Mouse (Mus musculus) intestine, embryonic 14.5 days (tissue): Measurements from ENCODE around the gene Gm28048. TPM values are rescaled to one million over a fixed set of nuclear protein-coding genes. Genes with fewer than 3 reads are reported as not detected.

Experiments
- ATAC-seq: fragments of 200-750 bp; cut with Nextera tagmentation; replicated peaks from 2 replicates; pipeline ENCODE4 v1.8.0; 2017; ENCODE audit warnings: low read depth, moderate number of reproducible peaks, moderate TSS enrichment, moderate library complexity; ENCODE audit not compliant: low FRiP score, low TSS enrichment
- DNase-seq: peaks from one replicate; pipeline ENCODE4 v3.0.0-alpha.2; 2018; ENCODE audit warnings: low spot score
- H3K27ac ChIP-seq: fragments of 300-500 bp; sonication (generic); 2 replicates; pipeline ENCODE4 v1.5.1; 2014; ENCODE audit warnings: low read depth, mild to moderate bottlenecking, control low read depth
- H3K27me3 ChIP-seq: fragments of 300-500 bp; sonication (generic); replicated peaks from 2 replicates; pipeline ENCODE4 v1.6.1; 2014; ENCODE audit warnings: low read length, control low read depth; ENCODE audit not compliant: control insufficient read depth, insufficient read depth
- H3K36me3 ChIP-seq: fragments of 300-500 bp; sonication (generic); 2 replicates; pipeline ENCODE4 v1.6.1; 2014; ENCODE audit warnings: low read length, control low read depth; ENCODE audit not compliant: control insufficient read depth, insufficient read depth
- H3K4me1 ChIP-seq: fragments of 300-500 bp; sonication (generic); replicated peaks from 2 replicates; pipeline ENCODE4 v1.6.1; 2014; ENCODE audit warnings: low read length, control low read depth, mixed read lengths; ENCODE audit not compliant: control insufficient read depth, insufficient read depth
- H3K4me2 ChIP-seq: fragments of 300-500 bp; sonication (generic); 2 replicates; pipeline ENCODE4 v1.6.1; 2014; ENCODE audit warnings: low read length
- H3K4me3 ChIP-seq: fragments of 300-500 bp; sonication (generic); 2 replicates; pipeline ENCODE4 v1.5.1; 2014; ENCODE audit warnings: low read depth, low read length, control low read depth, mixed read lengths
- H3K9ac ChIP-seq: fragments of 300-500 bp; sonication (generic); 2 replicates; pipeline ENCODE4 v1.6.1; 2014; ENCODE audit warnings: mild to moderate bottlenecking, low read length
- H3K9me3 ChIP-seq: fragments of 300-500 bp; sonication (generic); 2 replicates; pipeline ENCODE4 v1.6.1; 2016; ENCODE audit warnings: low read length, control low read depth; ENCODE audit not compliant: control insufficient read depth
- WGBS: fragments of 180-500 bp; shearing (Covaris S2); extraction: QIAGEN DNeasy Blood & Tissue Kit; methylation state at CpG from one replicate; pipeline ENCODE4 v1.1.7; 2014; 5-methylcytosine and 5-hydroxymethylcytosine counted together
- polyA plus RNA-seq: library from polyadenylated mRNA; unstranded; fragments of >200 nt; fragmentation: Nextera tagmentation; extraction: Ambion mirVana; gene quantifications from 2 replicates; pipeline ENCODE4 v1.2.1, GENCODE M21; 2014

Gm28048 gene
- polyA plus RNA-seq, 1 experiment from 2014 or later: 16.0 TPM

DNA sequence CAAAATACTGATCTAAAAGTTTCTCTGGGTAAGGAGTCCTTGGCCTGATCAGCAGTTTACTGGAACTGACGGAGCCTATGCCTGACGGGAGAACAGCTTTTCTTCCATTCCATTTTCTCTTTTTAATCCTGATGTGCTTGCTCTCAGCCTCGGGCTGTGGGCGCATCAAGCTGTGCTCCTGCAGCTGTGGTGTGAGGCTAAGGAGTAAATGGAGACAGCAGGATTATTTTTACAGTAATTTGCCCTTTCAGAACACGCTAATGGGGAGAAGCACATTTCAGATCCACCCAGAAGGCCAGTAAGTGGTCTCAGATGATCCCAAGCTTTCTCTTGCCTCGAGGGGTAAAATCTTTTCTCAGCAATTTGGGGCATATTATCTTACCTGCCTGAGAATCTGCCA lies 107.1 kb downstream of the Gm28048 start:
- Histone ChIP-seq H3K27ac (no peak overlapping the region), H3K4me3 (no peak overlapping the region), H3K27me3 (no peaks in the 10 kb centered on the region), H3K4me2 (no peak overlapping the region), H3K9me3 (no peaks in the 10 kb centered on the region), H3K9ac (no peak overlapping the region), H3K4me1 (peaks cover 10% of the 10 kb centered on the region; the same call in 1 of the 2 replicates), H3K36me3 (no peaks in the 10 kb centered on the region)
- ATAC-seq: no peak
- no peak for DNase-seq
- 82% methylated on average over 6 of the region's 6 CpGs for WGBS

DNA sequence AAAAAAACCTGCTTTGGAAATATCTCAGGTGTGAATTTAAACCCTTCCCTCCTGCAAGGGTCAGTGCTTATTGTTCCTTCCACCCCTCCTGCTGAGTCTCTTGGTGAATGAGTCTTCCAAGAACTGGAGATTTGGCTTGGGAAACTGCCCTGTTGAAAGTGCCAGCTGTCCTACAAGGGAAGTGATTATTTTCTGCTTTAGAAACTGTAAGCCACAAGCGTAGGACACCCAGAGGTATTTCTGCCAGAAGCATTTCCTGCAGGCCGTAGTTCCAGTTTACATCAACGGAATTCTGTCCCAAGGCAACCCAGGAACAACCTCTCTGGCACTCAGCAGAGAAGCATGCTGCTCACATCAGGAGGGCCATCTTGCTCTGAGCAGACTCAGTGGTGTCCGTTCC lies 108.5 kb downstream of the Gm28048 start:
- Histone ChIP-seq H3K9me3 (no peaks in the 10 kb centered on the region), H3K4me1 (peaks cover 10% of the 10 kb centered on the region; the same call in 1 of the 2 replicates), H3K36me3 (no peaks in the 10 kb centered on the region), H3K27me3 (no peaks in the 10 kb centered on the region), H3K9ac (no peak overlapping the region), H3K4me2 (no peak overlapping the region), H3K4me3 (no peak overlapping the region), H3K27ac (no peak overlapping the region)
- DNase-seq (no peak), ATAC-seq (no peak)
- WGBS: 49% methylated on average over 4 of the region's 4 CpGs

DNA sequence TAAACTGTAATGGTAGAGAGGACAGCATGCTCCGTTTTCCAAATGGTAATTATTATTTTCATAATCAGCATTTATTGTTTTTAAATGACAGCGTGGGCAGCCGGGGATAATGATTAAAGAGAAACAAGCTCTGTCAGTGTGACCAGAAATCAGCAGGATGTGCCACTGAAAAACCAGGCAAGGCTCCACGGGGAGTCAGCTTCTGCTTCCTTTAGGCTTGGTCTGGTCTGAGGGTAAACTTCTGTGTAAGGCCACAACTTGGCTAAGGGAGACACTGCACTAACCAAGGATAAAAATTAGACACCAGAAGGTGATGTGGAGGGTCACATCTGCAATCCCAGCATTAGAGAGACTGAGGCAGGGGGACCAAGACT lies 109.6 kb downstream of the Gm28048 start:
- no peaks in the 10 kb centered on the region for H3K27me3 ChIP-seq
- H3K4me2 ChIP-seq: peak overlapping the region; percentile 31; the same call in 1 of the 2 replicates
- peak overlapping the region; percentile 58 for H3K27ac ChIP-seq
- no peaks in the 10 kb centered on the region for H3K36me3 ChIP-seq
- DNase-seq (no peak), ATAC-seq (no peak)
- no peak overlapping the region for H3K4me3 ChIP-seq
- 52% methylated on average over 4 of the region's 4 CpGs for WGBS
- peaks cover 10% of the 10 kb centered on the region; the same call in 1 of the 2 replicates for H3K4me1 ChIP-seq
- H3K9me3 ChIP-seq: no peaks in the 10 kb centered on the region
- H3K9ac ChIP-seq: no peak overlapping the region

GRCm38 (mm10) chr11:22871628-22872306 lies 110.1 kb downstream of the Gm28048 start:
- peaks cover 10% of the 10 kb centered on the region; the same call in 1 of the 2 replicates for H3K4me1 ChIP-seq
- H3K9me3 ChIP-seq: no peaks in the 10 kb centered on the region
- no peaks in the 10 kb centered on the region for H3K27me3 ChIP-seq
- ATAC-seq: no peak
- H3K36me3 ChIP-seq: no peaks in the 10 kb centered on the region
- no peak overlapping the region; the same call in 1 of the 2 replicates for H3K9ac ChIP-seq
- H3K4me2 ChIP-seq: peak overlapping the region; percentile 31; the same call in 1 of the 2 replicates
- no peak for DNase-seq
- no peak overlapping the region for H3K4me3 ChIP-seq
- peak overlapping the region; percentile 58 for H3K27ac ChIP-seq
- 52% methylated on average over 7 of the region's 7 CpGs for WGBS

DNA sequence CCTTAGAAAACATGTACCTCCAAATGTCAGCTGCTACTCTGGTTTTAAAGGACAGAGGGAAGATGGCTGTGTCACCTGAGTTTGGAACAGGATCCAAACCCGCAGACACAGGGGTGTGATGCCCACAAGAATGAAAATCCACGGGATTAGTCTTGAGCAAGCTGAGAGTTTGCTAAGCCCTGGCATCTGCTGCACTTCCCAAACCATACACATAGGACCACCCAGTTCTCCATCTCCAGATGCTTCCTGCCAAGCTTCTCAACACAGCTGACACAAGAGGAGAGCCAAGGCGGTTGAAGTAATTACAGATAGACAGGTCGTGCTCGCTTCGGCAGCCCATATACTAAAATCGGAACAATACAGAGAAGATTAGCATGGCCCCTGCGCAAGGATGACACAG lies 113.3 kb downstream of the Gm28048 start:
- no peak for DNase-seq
- no peak overlapping the region for H3K9ac ChIP-seq

DNA sequence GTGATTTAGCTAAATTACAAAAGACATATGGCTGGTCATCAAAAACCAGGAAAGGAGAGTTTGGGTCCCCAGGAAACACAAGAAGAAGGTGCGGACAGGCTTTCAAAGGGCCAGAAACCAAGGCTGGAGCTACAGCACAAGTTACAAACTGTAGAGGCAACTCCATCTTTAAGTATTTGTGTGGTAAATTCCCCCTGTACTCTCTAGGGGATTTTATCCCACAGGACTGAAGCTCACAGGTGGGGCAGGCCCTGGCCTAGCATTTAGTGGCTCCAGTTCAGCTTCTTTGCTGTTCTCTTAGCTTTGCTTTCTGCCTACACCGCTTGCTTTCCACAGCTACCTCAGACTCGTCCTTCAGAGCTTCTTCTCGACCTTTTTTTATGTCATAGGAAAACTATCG lies 114.2 kb downstream of the Gm28048 start:
- DNase-seq: no peak
- Histone ChIP-seq H3K27me3 (0 out of 2 replicates have a peak, but pooled peaks cover 3% of the 10 kb centered on the region), H3K9me3 (no peaks in the 10 kb centered on the region), H3K4me2 (no peak overlapping the region), H3K9ac (no peak overlapping the region), H3K4me3 (no peak overlapping the region), H3K4me1 (0 out of 2 replicates have a peak, but pooled peaks cover 10% of the 10 kb centered on the region), H3K27ac (no peak overlapping the region), H3K36me3 (no peaks in the 10 kb centered on the region)
- 87% methylated on average over 5 of the region's 5 CpGs for WGBS
- ATAC-seq: no peak

More for the DNA sequence above, 113.3 kb downstream of the Gm28048 start:
- H3K27ac ChIP-seq: no peak overlapping the region
- H3K36me3 ChIP-seq: no peaks in the 10 kb centered on the region
- H3K4me3 ChIP-seq: no peak overlapping the region
- H3K9me3 ChIP-seq: no peaks in the 10 kb centered on the region
- H3K27me3 ChIP-seq: 0 out of 2 replicates have a peak, but pooled peaks cover 3% of the 10 kb centered on the region
- no peak for ATAC-seq
- H3K4me1 ChIP-seq: peaks cover 10% of the 10 kb centered on the region; the same call in 1 of the 2 replicates
- WGBS: 87% methylated on average over 8 of the region's 8 CpGs
- H3K4me2 ChIP-seq: no peak overlapping the region

- DNase-seq: no peak
- no peak overlapping the region for H3K4me2 ChIP-seq
- H3K4me3 ChIP-seq: no peak overlapping the region
- H3K27ac ChIP-seq: no peak overlapping the region
- H3K9ac ChIP-seq: no peak overlapping the region
- H3K9me3 ChIP-seq: no peaks in the 10 kb centered on the region
- 91% methylated on average over 7 of the region's 7 CpGs for WGBS
- ATAC-seq: no peak
- no peaks in the 10 kb centered on the region for H3K36me3 ChIP-seq
- 0 out of 2 replicates have a peak, but pooled peaks cover 5% of the 10 kb centered on the region for H3K27me3 ChIP-seq
- no peaks in the 10 kb centered on the region for H3K4me1 ChIP-seq
Measured at GRCm38 (mm10) chr11:22865635-22866246, 116.1 kb downstream of the Gm28048 start.

DNA sequence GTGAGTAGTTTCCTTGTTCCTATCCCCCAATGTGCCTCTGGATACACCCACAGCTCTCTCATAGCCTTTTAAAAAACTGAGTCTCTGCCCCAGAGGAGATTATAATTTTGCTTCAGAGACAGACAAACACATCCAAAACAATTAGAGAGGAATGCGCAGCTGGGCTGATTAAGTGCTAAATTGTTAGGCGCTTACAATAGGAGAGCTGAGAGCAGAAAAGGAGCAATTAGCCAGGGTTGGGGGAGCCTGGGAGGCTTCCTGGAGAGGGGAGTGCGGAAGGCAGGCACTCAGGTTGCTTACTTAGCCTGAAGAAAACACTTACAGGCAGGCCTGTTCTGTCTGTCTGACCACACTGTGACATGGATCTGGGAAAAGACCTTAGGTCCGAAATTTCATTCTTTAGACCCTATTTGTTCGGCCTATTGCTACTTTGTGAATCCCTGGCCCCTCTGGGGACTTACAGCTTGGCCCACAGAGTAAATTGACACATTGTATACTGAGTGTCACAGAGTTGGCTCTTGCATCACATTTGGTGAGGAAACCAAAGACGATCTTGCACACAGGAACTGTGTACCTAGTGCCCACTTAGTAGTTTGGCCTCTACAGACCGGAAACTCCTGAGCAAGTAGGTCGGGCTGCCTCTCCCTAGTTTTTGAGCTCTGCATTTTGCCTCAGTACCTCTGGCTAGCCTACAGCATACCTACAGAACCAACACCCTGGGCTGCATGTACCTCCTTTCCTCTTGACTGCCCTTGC lies 117.4 kb downstream of the Gm28048 start:
- Histone ChIP-seq H3K9ac (no peak overlapping the region), H3K4me3 (no peak overlapping the region), H3K4me1 (peaks cover 5% of the 10 kb centered on the region; the same call in 1 of the 2 replicates), H3K9me3 (no peaks in the 10 kb centered on the region), H3K27ac (no peak overlapping the region), H3K36me3 (no peaks in the 10 kb centered on the region), H3K4me2 (no peak overlapping the region), H3K27me3 (peaks cover 9% of the 10 kb centered on the region; the same call in 1 of the 2 replicates)
- no peak for DNase-seq
- no peak for ATAC-seq
- 66% methylated on average over 8 of the region's 8 CpGs for WGBS
